Mouse (Mus musculus): ENCODE measurements around the gene Siah3.

GRCm38 (mm10) chr14:75505126-75505840 lies 49.5 kb downstream of the Siah3 start:
- TF ChIP-seq CTCF (IDR thresholded peaks at IDR 0.05; ENCODE audit: low read depth, low read length) (no peak), POLR2A (IDR thresholded peaks at IDR 0.05; ENCODE audit: extremely low read depth, insufficient read depth, low read length) (no peak)
